13 mouse cellular contexts compared by ENCODE assay signal in the genomic region with DNA sequence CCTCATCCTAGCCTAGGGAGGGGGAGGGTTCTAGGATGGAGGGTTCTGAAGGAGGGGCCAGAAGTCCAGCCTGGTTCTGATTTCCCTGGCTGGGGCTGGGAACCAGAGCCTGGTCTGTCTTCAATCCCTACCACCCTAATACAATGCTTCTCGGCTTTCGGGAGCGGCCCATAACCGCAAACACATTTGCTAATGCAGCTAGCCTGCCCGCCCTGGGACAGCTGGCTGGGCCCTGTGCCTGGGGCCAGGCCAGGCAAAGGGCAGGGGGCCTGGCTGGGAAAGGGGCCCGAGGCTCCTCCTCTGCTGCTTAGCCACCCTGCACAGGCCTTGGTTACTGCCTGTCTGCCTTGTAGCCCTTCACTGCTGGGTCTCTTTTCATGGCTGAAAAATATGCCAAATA.
DNase-seq lines count a peak whose midpoint lies in the region; ATAC-seq and TF ChIP-seq lines count a peak whose summit lies in the region.
"Had no signal": no experiment of that assay in that cellular context is flagged by ENCODE, and none has a peak within 500 bp of the region (broad histone marks: within the 10 kb centered on the region; RNA-seq: fewer than 3 reads in every experiment).

No protein-coding gene starts in this region.

- H3K4me3 ChIP-seq in lung, embryonic 16.5 days (ENCODE audit: low read length) = no peak overlapping the region
- H3K4me3 ChIP-seq in lung, adult 2 months (replicated peaks; ENCODE audit: extremely low read depth, low read depth, low read length) = no peak overlapping the region
- no peak overlapping the region for H3K4me3 ChIP-seq in embryonic facial prominence, embryonic 11.5 days (ENCODE audit: low read depth, low read length)
- H3K4me3 ChIP-seq in limb, embryonic 11.5 days (ENCODE audit: low read depth, low read length) = no peak overlapping the region
- no peak overlapping the region for H3K4me3 ChIP-seq in forebrain, embryonic 15.5 days

- H3K4me2 ChIP-seq in lung, embryonic 16.5 days (ENCODE audit: low read depth, low read length) = no peak overlapping the region
- no peak overlapping the region for H3K4me2 ChIP-seq in embryonic facial prominence, embryonic 11.5 days (ENCODE audit: low read depth, low read length)
- H3K4me2 ChIP-seq in limb, embryonic 11.5 days (ENCODE audit: low read depth, severe bottlenecking) = no peak overlapping the region
- no peak overlapping the region for H3K4me2 ChIP-seq in forebrain, embryonic 15.5 days (replicated peaks)

- peak; percentile 73 for ATAC-seq in lung, embryonic 16.5 days (ENCODE audit: low read depth)
- ATAC-seq in embryonic facial prominence, embryonic 11.5 days (replicated peaks; ENCODE audit: insufficient number of reproducible peaks, low FRiP score, low TSS enrichment, low read depth) = 0 out of 2 replicates have a peak, but pooled peaks have one; percentile 12
- peak; percentile 69 for ATAC-seq in limb, embryonic 11.5 days (ENCODE audit: insufficient number of reproducible peaks, low FRiP score, low TSS enrichment, low read depth)
- ATAC-seq in forebrain, embryonic 15.5 days (replicated peaks) = no peak

- no peak for TF ChIP-seq POLR2A in lung, adult 2 months (IDR thresholded peaks at IDR 0.05; ENCODE audit: borderline replicate concordance, extremely low read depth, low read depth, low read length)

- H3K4me1 ChIP-seq in lung, embryonic 16.5 days (replicated peaks; ENCODE audit: control insufficient read depth, insufficient read depth, low read length) = no peaks in the 10 kb centered on the region
- no peaks in the 10 kb centered on the region for H3K4me1 ChIP-seq in lung, adult 2 months (ENCODE audit: control insufficient read depth, insufficient read depth, low read length)
- H3K4me1 ChIP-seq in embryonic facial prominence, embryonic 11.5 days (ENCODE audit: control insufficient read depth, insufficient read depth, low read length) = no peaks in the 10 kb centered on the region
- peaks cover 14% of the 10 kb centered on the region for H3K4me1 ChIP-seq in limb, embryonic 11.5 days (ENCODE audit: control insufficient read depth, insufficient read depth, low read length)
- no peaks in the 10 kb centered on the region for H3K4me1 ChIP-seq in forebrain, embryonic 15.5 days

- 64% methylated on average over 6 of the region's 6 CpGs for WGBS in lung, embryonic 16.5 days
- WGBS in lung, adult 2 months = 67% methylated on average over 6 of the region's 6 CpGs
- WGBS in embryonic facial prominence, embryonic 11.5 days = 39% methylated on average over 6 of the region's 6 CpGs
- WGBS in limb, embryonic 11.5 days = 36% methylated on average over 6 of the region's 6 CpGs
- WGBS in forebrain, embryonic 15.5 days = 71% methylated on average over 6 of the region's 6 CpGs

- no peaks in the 10 kb centered on the region for H3K9me3 ChIP-seq in lung, embryonic 16.5 days (ENCODE audit: control insufficient read depth, low read length)
- H3K9me3 ChIP-seq in embryonic facial prominence, embryonic 11.5 days (replicated peaks; ENCODE audit: control insufficient read depth, low read length) = no peaks in the 10 kb centered on the region
- no peaks in the 10 kb centered on the region for H3K9me3 ChIP-seq in limb, embryonic 11.5 days (ENCODE audit: control insufficient read depth, low read length)
- H3K9me3 ChIP-seq in forebrain, embryonic 15.5 days = no peaks in the 10 kb centered on the region

- H3K9ac ChIP-seq in lung, embryonic 16.5 days (ENCODE audit: low read length) = no peak overlapping the region
- no peak overlapping the region for H3K9ac ChIP-seq in embryonic facial prominence, embryonic 11.5 days (replicated peaks; ENCODE audit: low read length)
- H3K9ac ChIP-seq in limb, embryonic 11.5 days (ENCODE audit: low read length) = no peak overlapping the region
- no peak overlapping the region for H3K9ac ChIP-seq in forebrain, embryonic 15.5 days (replicated peaks)
- H3K9ac ChIP-seq: liver, embryonic 14.5 days had no signal

- H3K27ac ChIP-seq in lung, embryonic 16.5 days (ENCODE audit: low read length) = no peak overlapping the region
- H3K27ac ChIP-seq in embryonic facial prominence, embryonic 11.5 days (replicated peaks; ENCODE audit: low read depth, low read length) = no peak overlapping the region
- 0 out of 2 replicates have a peak overlapping the region, but pooled peaks have one; percentile 21 for H3K27ac ChIP-seq in limb, embryonic 11.5 days (replicated peaks; ENCODE audit: low read depth, low read length)
- H3K27ac ChIP-seq in forebrain, embryonic 15.5 days (replicated peaks) = no peak overlapping the region
- H3K27ac ChIP-seq: liver, embryonic 14.5 days had no signal

- peak; percentile 25 for DNase-seq in gastrocnemius, postnatal 14 days
- DNase-seq in gastrocnemius, postnatal 36 days = no peak
- no peak for DNase-seq in lung, adult 2 months
- peak; percentile 26 for DNase-seq in embryonic facial prominence, embryonic 11.5 days (ENCODE audit: low spot score)
- DNase-seq in limb, embryonic 11.5 days (ENCODE audit: low spot score) = peak; percentile 37
- DNase-seq in cerebellum, adult 11 months = no peak
- DNase-seq: cerebellum, postnatal 36 days; kidney, adult 11 months; right cerebral cortex, postnatal 25 days; thymus, adult 2 months had no signal

- no peaks in the 10 kb centered on the region for H3K36me3 ChIP-seq in lung, embryonic 16.5 days (ENCODE audit: control insufficient read depth, insufficient read depth, low read length)
- H3K36me3 ChIP-seq in embryonic facial prominence, embryonic 11.5 days (replicated peaks; ENCODE audit: control insufficient read depth, insufficient read depth, low read depth, low read length) = no peaks in the 10 kb centered on the region
- no peaks in the 10 kb centered on the region for H3K36me3 ChIP-seq in limb, embryonic 11.5 days (ENCODE audit: control insufficient read depth, insufficient read depth, low read length)
- H3K36me3 ChIP-seq in forebrain, embryonic 15.5 days = no peaks in the 10 kb centered on the region

- intact Hi-C loops in gastrocnemius, postnatal 14 days (cut with DNase I; ENCODE audit: low total_unique reads) = no loop called here
- intact Hi-C loops in gastrocnemius, postnatal 36 days (cut with DNase I) = no loop called here

- no peak for TF ChIP-seq CTCF in lung, adult 2 months (IDR thresholded peaks at IDR 0.05; ENCODE audit: insufficient read depth, low read length)

- no peaks in the 10 kb centered on the region; the same call in none of the 2 replicates for H3K27me3 ChIP-seq in lung, embryonic 16.5 days (ENCODE audit: control insufficient read depth, insufficient read depth, low read depth, low read length)
- peaks cover 6% of the 10 kb centered on the region for H3K27me3 ChIP-seq in embryonic facial prominence, embryonic 11.5 days (ENCODE audit: control insufficient read depth, insufficient read depth, low read length)
- peaks cover 11% of the 10 kb centered on the region; the same call in 1 of the 2 replicates for H3K27me3 ChIP-seq in limb, embryonic 11.5 days (ENCODE audit: control insufficient read depth, insufficient read depth, low read length)
- H3K27me3 ChIP-seq in forebrain, embryonic 15.5 days = no peaks in the 10 kb centered on the region

Comparison
In these comparisons a context has a peak if more than half of its experiments do, and no peak if none do; other contexts are left out.
1. DNase-seq: peak in gastrocnemius, postnatal 14 days (single experiment), embryonic facial prominence, embryonic 11.5 days (single experiment) and limb, embryonic 11.5 days (single experiment); none in gastrocnemius, postnatal 36 days (0 of 2), lung, adult 2 months (single experiment) and cerebellum, adult 11 months (single experiment).